Mouse (Mus musculus): ENCODE measurements around the gene Nelfa. TPM values are rescaled to one million over a fixed set of nuclear protein-coding genes. Genes with fewer than 3 reads are reported as not detected.
"Not testable (repeated sequence)": the region's sequence is repeated elsewhere in the genome, so short reads cannot be mapped to it uniquely, and the experiment has no call there.

Nelfa gene
- total RNA-seq, 1 experiment from 2014 or later: 23.8 TPM

DNA sequence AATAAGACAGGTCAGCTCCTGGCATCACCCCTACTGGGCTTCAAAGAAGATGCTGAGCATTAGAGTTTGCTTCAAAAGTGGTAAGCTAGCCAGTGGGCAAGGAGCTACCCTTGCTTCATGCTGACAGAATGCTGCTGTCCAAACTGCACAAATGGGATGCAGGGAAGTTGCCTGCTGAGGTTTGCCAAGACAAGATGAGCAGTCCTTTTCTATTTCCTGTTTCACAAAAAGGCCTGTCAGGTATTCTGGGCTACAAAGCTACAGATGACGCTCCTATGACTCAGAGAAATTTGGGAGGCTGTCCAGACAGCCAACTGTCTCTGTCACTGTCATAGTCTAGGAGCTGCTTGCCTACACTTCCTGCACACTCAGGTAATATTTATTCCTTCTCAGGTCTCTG, 16.7 kb downstream of the Nelfa start:
- DNase-seq: no peak

DNA sequence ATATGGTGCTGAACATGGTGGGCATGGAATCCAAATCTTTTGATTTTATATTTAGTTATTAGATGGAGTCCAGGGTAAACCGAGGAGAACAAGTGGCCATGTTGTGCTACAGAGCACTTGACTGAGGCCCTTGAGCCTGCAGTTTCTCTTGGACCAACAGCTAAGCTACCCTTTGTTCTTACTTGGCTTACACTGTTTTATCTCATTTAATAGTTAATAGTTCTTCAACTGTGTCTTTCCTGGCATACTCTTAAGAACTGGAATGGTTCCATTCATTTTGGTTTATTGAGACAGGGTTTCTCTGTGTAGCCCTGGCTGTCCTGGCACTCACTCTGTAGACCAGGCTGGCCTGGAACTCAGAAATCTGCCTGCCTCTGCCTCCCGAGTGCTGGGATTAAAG, 19.6 kb downstream of the Nelfa start:
- not testable (repeated sequence) for DNase-seq

DNA sequence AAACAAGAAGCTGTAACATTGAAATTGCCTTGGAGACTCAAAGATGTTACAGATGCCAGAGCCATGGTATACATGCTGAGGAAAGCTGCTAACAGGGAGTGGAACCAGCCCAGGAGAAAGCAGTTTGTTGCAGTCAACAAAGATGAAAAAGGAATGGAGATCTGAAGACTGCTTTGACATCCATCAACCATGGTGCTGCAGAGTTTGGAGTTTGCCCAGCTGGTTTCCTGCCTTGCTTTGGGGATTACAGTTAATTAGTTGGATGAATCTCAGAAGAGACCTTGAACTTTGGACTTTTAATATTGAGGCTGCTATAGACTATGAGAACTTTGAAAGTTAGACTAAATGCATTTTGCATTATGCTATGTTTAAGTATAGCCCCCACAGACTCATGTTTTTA, 21.2 kb downstream of the Nelfa start:
- DNase-seq: not testable (repeated sequence)

DNA sequence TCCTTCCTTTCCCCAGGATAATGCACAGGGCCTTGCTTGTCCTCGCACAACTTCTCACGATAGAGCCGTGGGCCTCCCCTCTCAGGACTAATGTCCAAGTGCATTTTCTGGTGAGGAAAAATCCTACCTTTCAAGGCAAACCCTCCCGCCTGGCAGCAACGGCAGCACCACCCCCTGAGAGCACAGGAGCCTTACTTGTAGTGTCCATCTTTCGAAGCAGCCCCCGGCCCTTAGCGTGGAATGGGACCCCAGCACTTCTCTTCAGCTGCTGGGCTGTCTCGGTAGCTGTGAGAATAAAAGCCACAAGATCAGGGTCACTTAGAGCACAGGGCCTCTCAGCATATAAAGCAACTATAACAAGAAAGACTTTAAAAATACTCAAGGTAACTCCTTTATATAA, 33.0 kb downstream of the Nelfa start:
- DNase-seq: no peak

DNA sequence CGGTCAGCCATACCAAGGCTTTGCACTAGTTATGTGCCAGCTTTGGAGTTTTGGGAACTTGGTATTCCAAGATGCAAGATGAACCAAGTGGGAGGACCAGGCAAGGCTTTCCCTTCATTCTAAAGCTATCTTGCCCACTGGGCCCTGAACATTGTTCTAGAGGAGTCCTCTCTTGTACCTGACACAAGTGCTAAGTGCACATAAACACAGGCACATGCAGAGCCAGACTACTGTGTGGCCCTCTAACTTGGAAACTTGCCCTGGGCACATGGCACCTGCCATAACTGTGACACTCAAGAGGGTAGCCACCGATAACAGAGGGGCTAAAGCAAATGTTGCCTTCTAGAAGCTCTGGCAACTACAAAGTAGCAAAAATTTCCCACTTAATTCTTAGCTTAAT, 33.5 kb downstream of the Nelfa start:
- no peak for DNase-seq

DNA sequence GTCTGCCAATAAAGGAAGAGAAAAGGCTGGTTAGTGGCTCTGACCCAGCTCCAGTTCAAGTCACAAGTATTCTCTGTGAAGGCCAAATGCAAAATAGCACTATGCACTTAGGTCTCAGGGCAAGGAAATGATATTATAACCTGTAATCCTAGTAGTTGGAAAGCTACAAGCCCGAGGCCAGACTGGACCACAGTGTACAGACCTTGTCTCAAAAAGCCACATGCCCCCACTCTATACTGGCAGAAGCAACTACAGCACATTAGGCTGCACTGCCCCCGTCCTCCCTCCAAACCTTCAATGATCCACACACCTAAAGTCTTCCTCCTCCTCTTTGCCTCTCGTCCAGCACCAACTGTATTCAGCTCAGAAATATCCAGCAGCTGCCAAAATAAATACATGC, 34.9 kb downstream of the Nelfa start:
- no peak for DNase-seq

DNA sequence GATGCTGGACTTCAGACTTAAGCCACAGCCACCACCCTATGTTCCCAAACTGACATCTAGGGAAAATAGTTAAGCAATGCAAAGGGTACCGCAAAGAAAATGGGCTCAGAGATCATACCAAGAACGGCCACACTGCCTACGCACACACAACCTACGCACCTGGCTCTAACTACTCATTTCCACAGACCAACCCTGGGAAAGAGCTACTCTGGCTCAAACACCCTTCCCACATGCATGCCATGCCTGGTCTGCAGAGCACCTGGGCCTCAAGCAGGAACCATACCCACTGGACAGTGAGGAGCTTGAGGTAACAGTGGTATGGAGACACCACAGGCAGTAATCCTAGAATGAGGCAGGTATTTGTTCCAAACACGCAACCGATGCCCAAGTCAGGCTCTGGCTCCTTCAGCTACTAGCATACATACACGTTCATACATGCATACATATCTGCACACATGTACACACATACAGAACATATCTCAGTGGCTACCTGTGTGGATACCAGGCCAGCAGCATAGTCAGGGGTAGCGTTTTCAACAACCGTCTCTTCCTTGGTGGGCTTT, 35.4 kb downstream of the Nelfa start:
- no peak for DNase-seq

DNA sequence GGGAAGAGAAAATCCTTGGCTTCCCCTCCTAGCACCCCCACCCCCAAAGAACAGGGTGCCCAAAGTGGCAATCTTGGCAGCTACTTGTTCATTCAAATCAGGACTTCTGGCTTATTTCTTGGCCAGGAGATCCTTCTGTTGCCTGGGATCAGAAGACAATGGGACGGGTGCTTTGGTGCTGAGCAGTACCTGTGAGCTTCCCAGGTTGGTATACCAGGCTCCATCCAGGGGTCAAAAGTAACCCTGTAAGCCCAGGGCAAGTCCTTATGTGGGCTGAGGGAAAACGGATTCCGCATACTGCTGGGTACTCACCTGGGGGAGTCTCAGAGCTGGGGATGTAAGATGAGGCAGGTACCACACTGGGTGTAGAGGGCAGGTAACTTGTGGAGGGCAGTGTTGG, 36.1 kb downstream of the Nelfa start:
- DNase-seq: no peak

DNA sequence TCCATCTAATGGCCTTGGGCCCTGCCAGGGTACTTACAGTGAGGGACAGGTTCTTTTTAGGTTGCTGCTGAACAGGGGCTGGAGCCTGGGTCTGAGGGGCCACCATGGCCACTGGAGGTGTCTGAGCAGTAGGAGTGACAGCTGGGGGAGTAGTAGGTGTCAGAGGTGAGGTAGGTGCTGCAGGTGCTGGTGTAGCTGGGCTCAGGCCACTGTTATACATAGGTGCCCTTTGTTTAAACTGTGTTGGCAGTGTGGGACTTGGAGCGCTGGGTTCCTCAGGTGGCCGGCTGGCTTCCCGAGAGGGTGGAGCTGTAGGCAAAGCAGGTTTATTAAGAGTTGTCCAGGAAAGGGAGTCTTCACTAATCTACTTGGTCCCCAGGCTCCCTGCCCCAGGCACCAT, 37.0 kb downstream of the Nelfa start:
- no peak for DNase-seq

DNA sequence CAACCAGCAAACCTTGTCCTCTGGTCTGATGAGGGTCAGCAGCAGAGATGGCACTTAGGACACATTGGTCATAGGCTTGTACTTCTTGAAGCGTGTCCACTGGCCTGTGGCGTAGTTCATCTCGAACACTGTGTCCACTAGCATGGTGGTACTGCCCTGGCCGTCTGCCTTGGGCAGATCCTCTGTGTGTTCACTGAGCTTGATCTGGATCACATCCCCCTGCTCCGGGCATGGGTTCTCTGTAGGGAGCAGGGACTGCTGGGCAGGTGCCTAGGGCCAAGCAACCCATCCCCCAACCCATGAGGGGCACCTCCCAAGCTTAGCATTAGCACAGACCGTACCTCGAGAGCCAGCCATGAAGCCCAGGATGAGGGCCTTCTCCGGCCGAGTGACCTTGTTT, 37.5 kb downstream of the Nelfa start:
- no peak for DNase-seq

DNA sequence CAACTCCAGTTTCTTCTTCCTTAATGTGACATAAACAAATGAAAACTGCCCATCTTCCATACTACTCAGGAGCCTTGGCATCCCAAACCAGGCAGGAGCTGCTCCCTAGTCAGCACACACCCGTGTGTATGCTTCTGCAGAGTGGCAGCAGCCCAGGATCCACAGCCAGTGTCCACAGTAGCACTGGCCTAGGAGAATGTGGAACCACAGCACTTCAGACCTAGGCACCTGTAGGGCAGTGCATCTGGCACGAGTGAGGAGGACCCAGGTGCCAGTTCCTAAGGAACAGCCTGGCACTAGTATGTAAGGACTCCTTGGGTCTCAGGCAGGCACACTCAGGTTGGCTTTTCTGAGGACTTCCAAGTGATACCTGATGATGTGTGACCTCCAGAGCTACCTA, 39.1 kb downstream of the Nelfa start:
- DNase-seq: no peak

DNA sequence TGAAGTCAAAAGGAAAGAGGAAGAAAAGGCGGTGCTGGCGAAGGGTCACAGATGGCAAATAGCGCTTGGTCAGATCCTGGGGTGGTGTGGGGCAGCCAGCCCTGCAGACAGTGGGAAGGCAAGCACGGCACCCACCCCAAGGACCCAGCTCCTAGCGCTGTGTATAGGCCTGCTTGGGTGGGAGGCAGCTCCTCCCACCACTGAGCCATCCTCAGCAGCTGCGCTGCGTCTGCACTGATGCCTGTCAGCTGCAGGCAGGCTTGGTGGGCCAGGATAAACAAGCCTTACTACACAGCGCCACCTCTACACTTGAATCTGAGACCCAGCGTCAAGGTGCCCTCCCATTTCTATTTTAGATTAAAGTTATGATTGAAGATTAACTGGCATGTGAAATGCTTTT, 41.1 kb downstream of the Nelfa start:
- DNase-seq: no peak

DNA sequence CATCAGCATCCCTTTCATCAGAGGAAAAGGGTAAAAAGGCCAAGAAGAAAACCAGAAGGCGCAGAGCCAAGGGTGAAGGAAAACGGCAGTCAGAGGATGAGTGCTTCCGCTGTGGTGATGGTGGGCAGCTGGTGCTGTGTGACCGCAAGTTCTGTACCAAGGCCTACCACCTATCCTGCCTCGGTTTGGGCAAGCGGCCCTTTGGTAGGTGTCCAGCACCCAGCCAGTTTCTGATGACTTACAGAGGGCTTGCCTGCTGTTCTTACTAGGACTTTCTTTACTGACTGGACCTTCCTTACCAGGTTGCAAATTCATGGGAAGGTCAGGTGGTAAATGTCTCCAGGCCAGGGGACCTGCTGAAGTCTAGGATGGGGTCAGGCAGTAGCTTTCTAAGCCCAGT, 42.8 kb downstream of the Nelfa start:
- DNase-seq: no peak

DNA sequence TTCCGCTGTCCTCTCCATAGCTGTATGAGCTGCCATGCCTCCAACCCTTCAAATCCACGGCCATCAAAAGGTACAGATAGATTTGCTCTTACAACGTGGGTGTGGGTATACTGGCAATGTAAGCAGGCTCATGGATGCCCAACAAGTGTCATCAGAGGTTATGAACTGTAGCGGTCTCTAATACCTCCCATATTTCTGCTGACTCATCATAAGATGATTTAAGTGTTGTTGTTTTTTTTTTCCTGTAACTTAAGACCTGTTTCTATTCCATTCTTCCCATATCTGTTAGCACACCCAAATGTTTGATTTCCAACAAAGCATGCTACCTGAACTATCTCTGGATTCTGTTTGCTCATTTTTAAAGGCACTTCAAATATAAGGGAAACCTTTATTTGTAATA, 55.1 kb downstream of the Nelfa start:
- DNase-seq: no peak

DNA sequence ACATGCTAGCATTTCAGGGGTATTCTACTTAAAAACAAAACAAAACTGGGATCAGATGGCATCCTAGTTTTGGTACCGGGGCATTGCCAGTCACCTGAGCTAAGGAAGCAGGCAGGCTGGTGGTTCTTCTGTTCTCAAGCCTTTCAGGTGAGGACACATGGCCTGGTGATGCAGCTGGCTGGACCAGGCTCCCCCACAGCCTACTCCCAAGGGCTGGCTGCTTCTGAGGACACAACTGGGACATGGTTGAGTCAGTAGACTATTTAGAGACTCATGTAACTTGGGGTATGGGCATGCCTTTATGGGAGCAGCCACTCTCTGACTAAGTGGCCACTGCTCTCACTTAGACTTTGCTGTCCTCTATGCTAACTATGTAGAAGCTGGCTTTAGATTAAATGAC, 60.7 kb downstream of the Nelfa start:
- DNase-seq: no peak

DNA sequence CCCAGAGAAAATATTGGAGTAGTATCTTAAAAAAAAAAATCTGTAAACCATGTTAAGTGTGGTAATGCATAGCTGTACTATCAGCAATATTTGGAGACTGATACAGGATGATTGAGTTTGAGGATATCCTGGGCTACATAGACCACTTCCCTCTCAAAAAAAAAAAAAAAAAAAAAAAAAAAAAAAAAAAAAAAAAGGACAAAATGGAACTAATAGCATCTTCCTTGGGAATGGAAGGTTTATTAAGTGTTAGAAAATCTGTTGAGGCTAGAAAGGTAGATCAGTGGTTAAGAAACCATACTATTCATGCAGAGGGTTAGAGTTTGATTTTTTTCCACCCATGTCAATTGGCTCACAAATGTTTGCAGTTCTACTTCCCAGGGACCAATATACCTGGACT, 78.5 kb downstream of the Nelfa start:
- no peak for DNase-seq

DNA sequence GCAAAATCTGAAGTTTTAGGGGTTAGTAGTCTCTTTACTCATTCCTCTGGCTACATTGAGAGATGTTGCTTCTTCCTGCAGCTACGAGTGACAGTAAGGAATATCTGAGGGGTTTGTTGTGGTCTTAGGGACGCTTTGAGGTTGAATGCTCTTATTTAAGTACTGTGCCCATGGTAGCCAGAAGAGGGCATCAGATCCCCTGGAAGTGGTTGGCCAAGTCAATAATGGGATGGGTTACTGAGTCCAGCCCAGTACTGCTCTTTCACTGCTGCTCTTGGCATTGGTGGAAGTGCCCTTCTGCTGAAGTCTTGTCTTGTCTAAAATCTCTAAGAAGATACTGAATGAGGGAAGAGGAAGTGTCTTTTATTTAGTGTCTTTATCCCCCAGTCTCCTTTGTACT, 82.2 kb downstream of the Nelfa start:
- no peak for DNase-seq

DNA sequence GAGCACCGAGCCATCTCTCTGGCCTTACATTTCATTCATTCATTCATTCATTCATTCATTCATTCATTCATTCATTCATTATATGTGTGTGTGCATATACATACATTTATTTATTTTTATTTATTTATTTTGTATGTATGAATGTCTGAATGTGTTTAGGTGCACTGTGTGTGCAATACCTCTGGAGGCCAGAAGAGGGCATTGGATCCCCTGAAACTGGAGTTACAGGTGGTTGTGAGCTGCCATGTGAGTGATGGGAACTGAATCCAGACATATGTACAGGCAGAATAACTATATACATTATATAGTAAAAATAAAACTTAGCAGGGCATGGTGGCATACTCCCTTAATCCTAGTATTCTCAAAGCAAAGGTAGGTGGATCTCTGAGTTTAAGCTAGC, 83.1 kb downstream of the Nelfa start:
- DNase-seq: no peak

DNA sequence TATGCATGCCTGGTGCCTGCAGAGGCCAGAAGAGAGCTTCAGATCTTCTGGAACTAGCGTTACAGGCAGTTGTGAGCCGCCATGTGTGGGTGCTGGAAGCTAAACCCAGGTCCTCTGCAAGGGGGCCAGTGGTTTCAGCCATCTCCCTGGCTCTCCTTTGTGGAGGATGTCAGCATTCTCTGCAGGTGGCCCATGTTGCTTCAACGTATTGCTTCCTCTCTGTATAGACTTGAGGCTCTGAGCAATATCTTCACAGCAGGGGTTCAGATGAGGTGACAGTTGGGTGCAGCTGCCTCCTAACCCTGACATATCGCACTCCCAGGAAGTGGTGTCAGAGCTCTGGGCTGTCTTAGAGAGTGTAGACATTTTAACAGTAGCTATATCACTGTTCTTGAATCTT, 84.7 kb downstream of the Nelfa start:
- no peak for DNase-seq

Small RNAs within 50 kb of the gene (microRNA-seq; reads per million reads assigned to microRNA genes)
- 0.34 to 0.71 reads per million in 2 experiments for gene Mir7024

Other genes with a start within 250 kb of the Nelfa start
- 2.0 and 3.2 TPM in 2 replicates for gene Fgfr3, start 214.7 kb downstream of the Nelfa start, total RNA-seq (2021)
- 104 and 110 TPM in 2 replicates for gene Letm1, start 153.6 kb downstream of the Nelfa start, total RNA-seq (2021)
- gene Nsd2, start 115.7 kb downstream of the Nelfa start, total RNA-seq (2021): 40.3 and 53.6 TPM in 2 replicates
- gene Gm1673, start 47.0 kb upstream of the Nelfa start, total RNA-seq (2021): 7.8 and 21.8 TPM in 2 replicates
- 13.2 and 14.1 TPM in 2 replicates for gene Nat8l, start 59.6 kb upstream of the Nelfa start, total RNA-seq (2021)
- gene Poln, start 233.0 kb upstream of the Nelfa start, total RNA-seq (2021): 9.4 and 13.0 TPM in 2 replicates
- 10.1 and 12.5 TPM in 2 replicates for gene Haus3, start 233.1 kb upstream of the Nelfa start, total RNA-seq (2021)